Mouse (Mus musculus) central nervous system, embryonic 14 days (tissue): ENCODE data around the gene D1Ertd622e. TPM values are rescaled to one million over a fixed set of nuclear protein-coding genes. Genes with fewer than 3 reads are reported as not detected.

Source experiments
- polyA plus RNA-seq: library from polyadenylated mRNA; depleted of rRNA; stranded (reverse); fragments of >200 nt; gene quantifications from 2 replicates; pipeline ENCODE4 v1.2.3, GENCODE M21; 2012; rRNA removed

The D1Ertd622e gene
- polyA plus RNA-seq: 44.4 and 52.6 TPM in 2 replicates

GRCm38 (mm10) chr1:97661406-97662241 lies at the start of gene D1Ertd622e:
Gene D1Ertd622e, minus strand, starts transcription at chr1:97662074.

Other genes starting within 250 kb of the D1Ertd622e start
- gene Gin1, start 108.1 kb upstream of the D1Ertd622e start, polyA plus RNA-seq: 9.2 and 9.7 TPM in 2 replicates
- gene Ppip5k2, start 108.3 kb upstream of the D1Ertd622e start, polyA plus RNA-seq: 53.8 and 55.4 TPM in 2 replicates